Mouse (Mus musculus): ENCODE measurements around the gene Sh3pxd2a. TPM values are rescaled to one million over a fixed set of nuclear protein-coding genes. Genes with fewer than 3 reads are reported as not detected.

Sh3pxd2a gene
- total and polyA plus RNA-seq, 3 experiments = 1.3 to 4.6 (median 3.2) TPM

DNA sequence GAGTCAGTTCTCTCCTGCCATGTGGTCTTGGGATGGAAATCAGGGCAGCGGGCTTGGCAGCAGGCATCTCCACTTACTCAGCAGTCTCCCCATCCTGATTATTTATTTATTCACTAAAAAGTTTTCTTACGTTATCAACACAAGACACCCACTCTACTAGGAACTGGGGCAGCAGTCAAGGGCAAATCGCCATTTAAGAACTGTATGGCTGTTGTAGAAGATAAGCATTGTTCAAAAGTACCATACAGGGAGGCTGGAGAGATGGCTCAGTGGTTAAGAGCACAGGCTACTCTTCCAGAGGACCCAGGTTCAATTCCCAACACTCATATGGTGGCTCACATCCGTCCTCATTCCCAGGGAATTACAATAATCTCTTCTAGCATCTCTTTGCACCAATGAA lies 7.6 kb upstream of the Sh3pxd2a start:
- H3K9me3 ChIP-seq (replicated peaks; ENCODE audit: low read length) = peaks cover 2% of the 10 kb centered on the region
- no peaks in the 10 kb centered on the region for H3K27me3 ChIP-seq (replicated peaks)
- no peak overlapping the region for H3K4me3 ChIP-seq (replicated peaks in 1 of 3; ENCODE audit: low read depth in 2 of 3, low read length in 2 of 3, poor library complexity in 1 of 3)
- peaks cover 2 to 4% of the 10 kb centered on the region in 2 experiments; a peak in 2 of 4 replicates for H3K4me1 ChIP-seq (ENCODE audit: control insufficient read depth in 1 of 2, insufficient read depth in 2 of 2)
- dilution Hi-C loops (cut with MboI; ENCODE audit: extremely low pct_ligation_motif_present, extremely low pct_unique_long_range_greater_than_20kb, low sequenced_read_pairs) (no loop called here), in situ Hi-C loops (cut with MboI; ENCODE audit: low pct_ligation_motif_present, low pct_unique_long_range_greater_than_20kb, low sequenced_read_pairs) (no loop called here)
- H3K27ac ChIP-seq (ENCODE audit: insufficient read depth, low read depth) = no peak overlapping the region
- no peak overlapping the region for H3K4me2 ChIP-seq (ENCODE audit: insufficient read depth, low read depth, poor library complexity, severe bottlenecking)
- no peaks in the 10 kb centered on the region; the same call in 1 of the 2 replicates for H3K79me2 ChIP-seq (replicated peaks; ENCODE audit: control insufficient read depth, extremely low read depth, insufficient read depth, poor library complexity, severe bottlenecking)
- no peak overlapping the region for H3K9ac ChIP-seq (ENCODE audit: insufficient read depth, low read depth)
- no peaks in the 10 kb centered on the region for H3K36me3 ChIP-seq (replicated peaks in 1 of 2; ENCODE audit: control insufficient read depth in 1 of 2, insufficient read depth in 1 of 2, low read length in 1 of 2)
- TF ChIP-seq MAFK (IDR thresholded peaks at IDR 0.05; ENCODE audit: insufficient replicate concordance, low read length) (no peak), GABPA (IDR thresholded peaks at IDR 0.05; ENCODE audit: insufficient replicate concordance, low read depth, low read length) (no peak), MAZ (IDR thresholded peaks at IDR 0.05; ENCODE audit: low read depth, low read length) (no peak), SIN3A (IDR thresholded peaks at IDR 0.05; ENCODE audit: low read length) (no peak), USF1 (IDR thresholded peaks at IDR 0.05; ENCODE audit: low read depth, low read length) (no peak), ETS1 (conservative IDR thresholded peaks at IDR 0.05; ENCODE audit: low read depth, low read length) (no peak), ZNF384 (IDR thresholded peaks at IDR 0.05; ENCODE audit: low read depth, low read length) (no peak), TBP (conservative IDR thresholded peaks at IDR 0.05; ENCODE audit: low read depth, low read length) (no peak), CTCF (conservative IDR thresholded peaks at IDR 0.05 in 1 of 2, IDR thresholded peaks at IDR 0.05 in 1 of 2; ENCODE audit: low read depth in 2 of 2, low read length in 2 of 2) (no peak), CHD2 (IDR thresholded peaks at IDR 0.05; ENCODE audit: low read length) (no peak), NRF1 (IDR thresholded peaks at IDR 0.05; ENCODE audit: low read depth, low read length) (no peak), POLR2AphosphoS2 (IDR thresholded peaks at IDR 0.05; ENCODE audit: low read depth, low read length) (no peak), MYC (IDR thresholded peaks at IDR 0.05; ENCODE audit: low read depth, low read length) (no peak)
- DNase-seq (ENCODE audit: extremely low read depth) = no peak

DNA sequence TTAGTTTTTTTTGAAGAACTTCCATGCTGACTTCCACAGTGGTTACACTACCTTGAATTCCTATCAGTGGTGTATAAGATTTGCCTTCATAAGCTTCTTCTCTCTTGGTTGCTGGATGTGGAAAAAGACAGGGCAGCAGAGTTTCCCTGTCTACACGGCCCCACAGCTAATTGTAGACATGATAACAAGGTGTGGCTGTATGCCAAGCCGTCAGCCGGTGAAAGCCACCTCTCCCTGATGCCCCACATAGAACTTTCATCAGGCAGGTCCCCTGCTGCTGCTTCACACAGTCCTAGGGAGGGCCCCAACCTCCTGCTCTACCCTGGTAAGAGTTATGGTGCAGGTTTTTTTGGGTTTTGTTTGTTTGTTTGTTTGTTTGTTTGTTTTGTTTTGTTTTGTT lies 4.5 kb upstream of the Sh3pxd2a start:
- H3K9ac ChIP-seq (ENCODE audit: insufficient read depth, low read depth) = no peak overlapping the region
- in situ Hi-C loops (cut with MboI; ENCODE audit: low pct_ligation_motif_present, low pct_unique_long_range_greater_than_20kb, low sequenced_read_pairs) (loop anchor here (5.0 kb wide), 1 partner anchor 111 kb away; no protein-coding TSS in a partner anchor), dilution Hi-C loops (cut with MboI; ENCODE audit: extremely low pct_ligation_motif_present, extremely low pct_unique_long_range_greater_than_20kb, low sequenced_read_pairs) (no loop called here)
- H3K79me2 ChIP-seq (replicated peaks; ENCODE audit: control insufficient read depth, extremely low read depth, insufficient read depth, poor library complexity, severe bottlenecking) = no peaks in the 10 kb centered on the region
- H3K9me3 ChIP-seq (replicated peaks; ENCODE audit: low read length) = peaks cover 4% of the 10 kb centered on the region
- H3K4me1 ChIP-seq (ENCODE audit: control insufficient read depth in 1 of 2, insufficient read depth in 2 of 2) = 0 out of 4 replicates have a peak, but pooled peaks cover 0 to under 1% of the 10 kb centered on the region in 2 experiments
- no peaks in the 10 kb centered on the region for H3K27me3 ChIP-seq (replicated peaks)
- DNase-seq (ENCODE audit: extremely low read depth) = no peak
- no peaks in the 10 kb centered on the region for H3K36me3 ChIP-seq (replicated peaks in 1 of 2; ENCODE audit: control insufficient read depth in 1 of 2, insufficient read depth in 1 of 2, low read length in 1 of 2)
- H3K4me2 ChIP-seq (ENCODE audit: insufficient read depth, low read depth, poor library complexity, severe bottlenecking) = no peak overlapping the region
- no peak overlapping the region for H3K27ac ChIP-seq (ENCODE audit: insufficient read depth, low read depth)
- TF ChIP-seq RCOR1 (conservative IDR thresholded peaks at IDR 0.05; ENCODE audit: low read depth, low read length) = no peak
- TF ChIP-seq RAD21 (IDR thresholded peaks at IDR 0.05; ENCODE audit: low read depth, low read length) = no peak
- no peak for TF ChIP-seq JUND (conservative IDR thresholded peaks at IDR 0.05; ENCODE audit: low read depth, low read length)
- no peak for TF ChIP-seq MAZ (IDR thresholded peaks at IDR 0.05; ENCODE audit: low read depth, low read length)
- no peak for TF ChIP-seq CHD1 (IDR thresholded peaks at IDR 0.05; ENCODE audit: low read depth, low read length)
- no peak for TF ChIP-seq TCF12 (IDR thresholded peaks at IDR 0.05; ENCODE audit: low read depth, low read length)
- TF ChIP-seq TBP (conservative IDR thresholded peaks at IDR 0.05; ENCODE audit: low read depth, low read length) = no peak
- TF ChIP-seq USF2 (conservative IDR thresholded peaks at IDR 0.05; ENCODE audit: low read depth, low read length) = no peak
- TF ChIP-seq SIN3A (IDR thresholded peaks at IDR 0.05; ENCODE audit: low read length) = no peak
- TF ChIP-seq SMC3 (IDR thresholded peaks at IDR 0.05; ENCODE audit: low read depth, low read length) = no peak
- no peak for TF ChIP-seq EP300 (IDR thresholded peaks at IDR 0.05; ENCODE audit: low read length)
- no peak for TF ChIP-seq BHLHE40 (IDR thresholded peaks at IDR 0.05; ENCODE audit: low read depth, low read length)
- no peak for TF ChIP-seq E2F4 (IDR thresholded peaks at IDR 0.05; ENCODE audit: insufficient replicate concordance, low read depth, low read length)
- no peak for TF ChIP-seq UBTF (IDR thresholded peaks at IDR 0.05; ENCODE audit: low read depth, low read length)
- TF ChIP-seq CTCF (conservative IDR thresholded peaks at IDR 0.05 in 1 of 2, IDR thresholded peaks at IDR 0.05 in 1 of 2; ENCODE audit: low read depth in 2 of 2, low read length in 2 of 2) = no peak
- no peak for TF ChIP-seq MAX (IDR thresholded peaks at IDR 0.05; ENCODE audit: low read length)
- no peak for TF ChIP-seq JUN (IDR thresholded peaks at IDR 0.05; ENCODE audit: insufficient read depth, low read depth, low read length)
- TF ChIP-seq ELF1 (IDR thresholded peaks at IDR 0.05; ENCODE audit: low read depth, low read length) = no peak
- H3K4me3 ChIP-seq (replicated peaks in 1 of 3; ENCODE audit: low read depth in 2 of 3, low read length in 2 of 3, poor library complexity in 1 of 3) = no peak overlapping the region

All from CH12.LX (cell line).